Mouse (Mus musculus): Measurements from ENCODE around the gene Itgb4.

- no peak for TF ChIP-seq CTCF (IDR thresholded peaks at IDR 0.05; ENCODE audit: low read depth)
- TF ChIP-seq EP300 (IDR thresholded peaks at IDR 0.05; ENCODE audit: low read depth), result no peak
These were observed 44.7 kb upstream of the Itgb4 start for GRCm38 (mm10) chr11:115929818-115930217.

Measured in liver, embryonic 14.5 days (tissue).